Mouse (Mus musculus) midbrain, embryonic 11.5 days (tissue): Measurements from ENCODE around the gene Nmrk2. TPM values are rescaled to one million over a fixed set of nuclear protein-coding genes. Genes with fewer than 3 reads are reported as not detected.
A peak's percentile ranks its signal among the peaks of the same experiment; 100 is the strongest.
"Not testable (repeated sequence)": the region's sequence is repeated elsewhere in the genome, so short reads cannot be mapped to it uniquely, and the experiment has no call there.

Experiments used
- ATAC-seq: fragments of 200-750 bp; cut with Nextera tagmentation; 2 replicates; pipeline ENCODE4 v1.8.0; 2017; ENCODE audit warnings: moderate TSS enrichment, moderate library complexity; ENCODE audit not compliant: low FRiP score
- DNase-seq: peaks from one replicate; pipeline ENCODE4 v3.0.0; 2015; ENCODE audit warnings: low spot score; ENCODE audit errors: missing footprints
- H3K27ac ChIP-seq: fragments of 300-500 bp; sonication (generic); 2 replicates; pipeline ENCODE4 v1.5.1; 2014; ENCODE audit warnings: low read depth, low read length
- H3K27me3 ChIP-seq: fragments of 300-500 bp; sonication (generic); 2 replicates; pipeline ENCODE4 v1.6.1; 2014; ENCODE audit warnings: mild to moderate bottlenecking, low read length, moderate library complexity, mixed read lengths; ENCODE audit not compliant: control insufficient read depth, insufficient read depth
- H3K36me3 ChIP-seq: fragments of 300-500 bp; sonication (generic); 2 replicates; pipeline ENCODE4 v1.6.1; 2014; ENCODE audit warnings: mild to moderate bottlenecking, low read length, moderate library complexity, mixed read lengths; ENCODE audit not compliant: control insufficient read depth, insufficient read depth
- H3K4me1 ChIP-seq: fragments of 300-500 bp; sonication (generic); 2 replicates; pipeline ENCODE4 v1.6.1; 2014; ENCODE audit warnings: low read length; ENCODE audit not compliant: control insufficient read depth, insufficient read depth
- H3K4me2 ChIP-seq: fragments of 300-500 bp; sonication (generic); 2 replicates; pipeline ENCODE4 v1.6.1; 2014; ENCODE audit warnings: mild to moderate bottlenecking, moderate library complexity
- H3K4me3 ChIP-seq: fragments of 300-500 bp; sonication (generic); 2 replicates; pipeline ENCODE4 v1.5.1; 2014; ENCODE audit warnings: low read depth, low read length
- H3K9ac ChIP-seq: fragments of 300-500 bp; sonication (generic); 2 replicates; pipeline ENCODE4 v1.6.1; 2014; ENCODE audit warnings: low read length
- H3K9me3 ChIP-seq: fragments of 300-500 bp; sonication (generic); 2 replicates; pipeline ENCODE4 v1.6.1; 2016; ENCODE audit warnings: low read length; ENCODE audit not compliant: control insufficient read depth
- WGBS: fragments of 180-500 bp; shearing (Covaris S2); extraction: QIAGEN DNeasy Blood & Tissue Kit; methylation state at CpG from one replicate; pipeline ENCODE4 v1.1.7; 2014; 5-methylcytosine and 5-hydroxymethylcytosine counted together
- polyA plus RNA-seq: library from polyadenylated mRNA; unstranded; fragments of >200 nt; fragmentation: Nextera tagmentation; extraction: Ambion mirVana; gene quantifications from 2 replicates; pipeline ENCODE4 v1.2.1, GENCODE M21; 2014

The Nmrk2 gene
- polyA plus RNA-seq, 1 experiment from 2014 or later: not detected

- peak within 1 kb of the TSS; percentile 89 for H3K4me2 ChIP-seq
- WGBS: under 1% methylated on average over 77 of the region's 77 CpGs
- H3K9ac ChIP-seq: peak within 1 kb of the TSS; percentile 97
- peak; percentile 100 for DNase-seq
- H3K27ac ChIP-seq: peak within 1 kb of the TSS; percentile 75
- H3K4me3 ChIP-seq: peak within 1 kb of the TSS; percentile 92
- peaks cover 29% of the 10 kb centered on the region for H3K4me1 ChIP-seq
- H3K27me3 ChIP-seq: no peaks in the 10 kb centered on the region
- H3K9me3 ChIP-seq: no peaks in the 10 kb centered on the region
- peak; percentile 85 for ATAC-seq
- H3K36me3 ChIP-seq: peaks cover 36% of the 10 kb centered on the region
These were observed 25.2 kb downstream of the Nmrk2 start, which contains the start of gene Eef2 for GRCm38 (mm10) chr10:81176466-81177271. Eef2 (plus strand) TSS chr10:81176631.

GRCm38 (mm10) chr10:81175936-81176465 lies 25.9 kb downstream of the Nmrk2 start:
- ATAC-seq: 0 out of 2 replicates have a peak, but pooled peaks have one; percentile 4
- peaks cover 30% of the 10 kb centered on the region for H3K36me3 ChIP-seq
- H3K9me3 ChIP-seq: no peaks in the 10 kb centered on the region
- H3K4me3 ChIP-seq: peak overlapping the region; percentile 92
- H3K27ac ChIP-seq: peak overlapping the region; percentile 50; the same call in 1 of the 2 replicates
- H3K9ac ChIP-seq: peak overlapping the region; percentile 21; the same call in 1 of the 2 replicates
- 9% methylated on average over 13 of the region's 13 CpGs for WGBS
- peak overlapping the region; percentile 39 for H3K4me2 ChIP-seq
- H3K4me1 ChIP-seq: peaks cover 29% of the 10 kb centered on the region
- no peak for DNase-seq
- H3K27me3 ChIP-seq: no peaks in the 10 kb centered on the region

DNA sequence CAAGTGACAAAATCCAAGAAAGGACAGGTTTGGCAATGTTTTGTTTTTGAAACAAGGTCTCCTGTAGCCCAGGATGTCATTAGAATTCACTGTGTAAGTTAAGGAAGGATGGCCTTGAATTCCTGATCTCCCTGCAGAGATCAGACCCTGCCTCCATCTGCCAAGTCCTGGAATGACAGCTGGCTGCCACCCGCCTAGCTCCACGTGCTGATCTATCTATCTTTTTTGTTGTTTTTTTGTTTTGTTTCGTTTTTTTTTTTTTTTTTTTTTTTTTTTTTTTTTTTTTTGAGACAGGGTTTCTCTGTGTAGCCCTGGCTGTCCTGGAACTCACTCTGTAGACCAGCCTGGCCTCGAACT lies 26.5 kb downstream of the Nmrk2 start:
- not testable (repeated sequence) for H3K4me3 ChIP-seq, ATAC-seq, H3K9me3 ChIP-seq, DNase-seq, H3K27me3 ChIP-seq
- peaks cover 29% of the 10 kb centered on the region for H3K4me1 ChIP-seq
- peak overlapping the region; percentile 79; the same call in 1 of the 2 replicates for H3K9ac ChIP-seq
- H3K4me2 ChIP-seq: peak overlapping the region; percentile 74; the same call in 1 of the 2 replicates
- H3K27ac ChIP-seq: peak overlapping the region; percentile 86
- 13% methylated on average over 4 of the region's 4 CpGs for WGBS
- H3K36me3 ChIP-seq: peaks cover 25% of the 10 kb centered on the region

DNA sequence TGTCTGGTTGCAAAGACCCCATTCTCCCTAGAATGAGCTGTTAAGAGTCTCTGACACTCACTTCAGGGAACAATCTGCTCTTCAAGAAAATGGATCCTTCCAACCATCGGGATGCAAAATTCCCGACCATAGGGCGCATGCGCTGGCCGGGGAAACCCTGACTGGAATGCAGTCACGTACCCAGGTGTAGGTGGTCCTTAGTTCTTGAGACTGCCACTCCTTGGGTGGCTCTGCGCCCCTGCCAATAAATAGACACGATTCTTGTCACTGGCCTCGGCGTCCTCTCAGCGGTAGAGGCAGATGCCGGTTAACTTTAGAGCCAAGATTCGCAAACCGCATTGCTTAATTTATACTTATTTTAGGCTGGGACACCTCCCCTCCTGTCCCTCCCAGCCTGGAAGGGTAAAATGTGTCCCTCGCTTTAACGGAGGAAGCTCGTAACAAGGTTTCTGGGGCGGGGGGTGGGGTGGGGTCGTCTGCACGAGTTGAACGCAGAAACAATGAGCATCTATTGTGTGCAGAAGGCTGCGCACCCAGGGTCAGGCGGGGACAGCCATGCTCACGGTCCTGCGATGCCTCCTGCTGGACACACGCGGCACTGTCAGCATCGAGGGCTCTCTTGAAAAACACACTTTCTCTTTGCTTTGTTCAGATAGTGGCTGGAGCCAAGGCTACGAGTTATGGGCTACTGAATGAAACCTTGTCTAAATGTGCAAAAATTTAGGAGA lies 27.1 kb downstream of the Nmrk2 start:
- peaks cover 19% of the 10 kb centered on the region for H3K36me3 ChIP-seq
- H3K27ac ChIP-seq: peak overlapping the region; percentile 86
- H3K27me3 ChIP-seq: no peaks in the 10 kb centered on the region
- 2% methylated on average over 29 of the region's 29 CpGs for WGBS
- peak overlapping the region; percentile 74 for H3K4me2 ChIP-seq
- DNase-seq (peak; percentile 99), ATAC-seq (peak; percentile 75)
- H3K9me3 ChIP-seq: no peaks in the 10 kb centered on the region
- H3K4me1 ChIP-seq: peaks cover 29% of the 10 kb centered on the region
- peak overlapping the region; percentile 38 for H3K4me3 ChIP-seq
- peak overlapping the region; percentile 79 for H3K9ac ChIP-seq

DNA sequence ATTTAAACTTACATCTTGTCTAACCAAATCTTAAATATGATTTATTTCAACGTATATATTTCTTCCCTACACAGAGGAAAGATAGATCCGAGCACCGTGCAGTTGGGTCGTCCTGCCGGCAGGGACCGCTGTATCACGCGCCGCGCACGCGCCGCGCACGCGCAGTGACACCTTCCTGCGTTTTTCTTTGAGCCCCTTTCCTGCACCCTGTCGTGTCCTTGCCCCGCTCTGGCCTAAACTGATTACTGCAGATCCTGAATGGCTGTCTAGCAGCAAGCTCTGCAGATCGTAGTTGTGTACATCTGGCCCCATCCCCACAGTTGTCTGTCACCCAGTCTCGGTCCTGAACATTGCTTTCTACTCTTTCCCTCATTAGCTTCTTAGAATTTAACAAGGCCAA lies 28.7 kb downstream of the Nmrk2 start:
- Histone ChIP-seq H3K27me3 (no peaks in the 10 kb centered on the region), H3K9me3 (no peaks in the 10 kb centered on the region), H3K36me3 (peaks cover 3% of the 10 kb centered on the region), H3K4me1 (peaks cover 25% of the 10 kb centered on the region), H3K9ac (peak overlapping the region; percentile 59), H3K4me2 (peak overlapping the region; percentile 27), H3K27ac (peak overlapping the region; percentile 79), H3K4me3 (no peak overlapping the region)
- 10% methylated on average over 21 of the region's 21 CpGs for WGBS
- peak; percentile 99 for DNase-seq
- peak; percentile 20 for ATAC-seq

DNA sequence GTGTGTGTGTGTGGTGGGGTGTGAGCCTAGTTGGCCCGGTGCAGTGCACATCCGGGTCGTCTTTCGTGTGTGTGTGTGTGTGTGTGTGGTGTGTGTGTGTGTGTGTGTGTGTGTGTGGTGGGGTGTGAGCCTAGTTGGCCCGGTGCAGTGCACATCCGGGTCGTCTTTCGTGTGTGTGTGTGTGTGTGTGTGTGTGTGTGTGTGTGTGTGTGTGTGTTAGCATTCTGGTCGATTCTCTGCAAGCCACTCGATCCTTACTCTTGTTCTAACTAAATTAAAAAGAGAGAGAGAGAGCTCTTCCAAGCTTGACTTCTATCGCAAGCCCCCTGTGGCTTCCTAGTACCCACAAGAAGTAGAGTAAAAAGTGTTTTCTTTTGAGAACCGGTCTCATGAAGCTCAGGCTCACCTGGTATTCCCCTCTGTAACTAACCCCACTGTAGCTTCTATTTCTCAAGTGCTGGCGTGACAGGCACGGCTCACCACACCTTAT lies 32.4 kb downstream of the Nmrk2 start:
- not testable (repeated sequence) for H3K4me2 ChIP-seq, H3K9me3 ChIP-seq, H3K4me3 ChIP-seq, H3K27me3 ChIP-seq, H3K9ac ChIP-seq, H3K27ac ChIP-seq, H3K36me3 ChIP-seq, ATAC-seq
- WGBS: 56% methylated on average over 9 of the region's 14 CpGs
- H3K4me1 ChIP-seq: peaks cover 24% of the 10 kb centered on the region
- DNase-seq: peak; percentile 81

DNA sequence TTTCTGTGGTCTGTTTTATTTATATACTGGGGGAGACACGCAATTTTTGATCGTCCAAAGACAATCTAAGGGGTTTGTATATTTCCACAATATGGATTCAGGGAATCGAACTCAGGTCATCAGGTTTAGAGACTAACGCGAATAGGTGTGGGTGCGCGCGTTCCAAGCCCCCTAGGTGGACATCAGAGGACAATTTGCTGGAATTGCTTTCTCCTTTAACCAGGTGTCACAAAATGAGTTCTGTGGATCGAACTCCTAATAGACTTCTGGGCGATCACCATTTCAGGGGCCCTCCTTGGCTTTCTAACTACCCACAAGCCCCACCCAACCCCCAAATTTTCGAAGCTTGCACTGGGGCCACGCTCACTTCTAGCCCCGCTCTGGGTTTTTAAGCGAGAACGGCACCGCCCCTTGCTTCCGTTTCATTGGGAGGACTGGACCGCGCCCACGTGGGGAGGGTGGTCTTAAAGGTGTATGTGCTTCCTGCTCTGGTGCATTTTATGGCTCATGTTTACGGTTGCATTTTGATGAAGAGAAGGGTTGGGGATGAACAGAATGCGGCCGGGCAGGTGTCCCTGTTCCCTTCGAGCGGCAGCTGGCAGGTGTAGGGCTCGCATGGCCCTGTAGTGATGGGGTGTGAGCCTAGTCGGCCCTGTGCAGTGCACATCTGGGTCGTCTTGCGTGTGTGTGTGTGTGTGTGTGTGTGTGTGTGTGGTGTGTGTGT lies 33.2 kb downstream of the Nmrk2 start:
- H3K4me2 ChIP-seq: peak overlapping the region; percentile 51
- WGBS: 4% methylated on average over 29 of the region's 29 CpGs
- H3K4me1 ChIP-seq: peaks cover 20% of the 10 kb centered on the region
- H3K9ac ChIP-seq: peak overlapping the region; percentile 53
- H3K36me3 ChIP-seq: no peaks in the 10 kb centered on the region; the same call in 1 of the 2 replicates
- H3K27ac ChIP-seq: peak overlapping the region; percentile 57; the same call in 1 of the 2 replicates
- ATAC-seq (peak; percentile 31; the same call in 1 of the 2 replicates), DNase-seq (peak; percentile 94)
- no peaks in the 10 kb centered on the region for H3K27me3 ChIP-seq
- H3K4me3 ChIP-seq: peak overlapping the region; percentile 96
- H3K9me3 ChIP-seq: no peaks in the 10 kb centered on the region

- no peak for DNase-seq
- H3K27ac ChIP-seq: peak overlapping the region; percentile 57; the same call in 1 of the 2 replicates
- H3K4me3 ChIP-seq: peak overlapping the region; percentile 96
- WGBS: 9% methylated on average over 5 of the region's 5 CpGs
- H3K27me3 ChIP-seq: no peaks in the 10 kb centered on the region
- ATAC-seq: peak; percentile 75
- H3K9me3 ChIP-seq: no peaks in the 10 kb centered on the region
- peak overlapping the region; percentile 51 for H3K4me2 ChIP-seq
- no peaks in the 10 kb centered on the region; the same call in 1 of the 2 replicates for H3K36me3 ChIP-seq
- H3K4me1 ChIP-seq: peaks cover 14% of the 10 kb centered on the region
- H3K9ac ChIP-seq: peak overlapping the region; percentile 53
These were observed 33.8 kb downstream of the Nmrk2 start for GRCm38 (mm10) chr10:81168087-81168431.
